Mouse (Mus musculus) hindlimb bud, embryonic 11.5 days (tissue): Measurements from ENCODE around the gene P4hb.
A peak's percentile ranks its signal among the peaks of the same experiment; 100 is the strongest.
"Not testable (repeated sequence)": the region's sequence is repeated elsewhere in the genome, so short reads cannot be mapped to it uniquely, and the experiment has no call there.

ENCODE experiments used
- DNase-seq: peaks from one replicate; pipeline ENCODE4 v3.0.0-alpha.2; 2012; ENCODE audit warnings: low read depth, low spot score; ENCODE audit errors: extremely low spot score

Gene P4hb

DNA sequence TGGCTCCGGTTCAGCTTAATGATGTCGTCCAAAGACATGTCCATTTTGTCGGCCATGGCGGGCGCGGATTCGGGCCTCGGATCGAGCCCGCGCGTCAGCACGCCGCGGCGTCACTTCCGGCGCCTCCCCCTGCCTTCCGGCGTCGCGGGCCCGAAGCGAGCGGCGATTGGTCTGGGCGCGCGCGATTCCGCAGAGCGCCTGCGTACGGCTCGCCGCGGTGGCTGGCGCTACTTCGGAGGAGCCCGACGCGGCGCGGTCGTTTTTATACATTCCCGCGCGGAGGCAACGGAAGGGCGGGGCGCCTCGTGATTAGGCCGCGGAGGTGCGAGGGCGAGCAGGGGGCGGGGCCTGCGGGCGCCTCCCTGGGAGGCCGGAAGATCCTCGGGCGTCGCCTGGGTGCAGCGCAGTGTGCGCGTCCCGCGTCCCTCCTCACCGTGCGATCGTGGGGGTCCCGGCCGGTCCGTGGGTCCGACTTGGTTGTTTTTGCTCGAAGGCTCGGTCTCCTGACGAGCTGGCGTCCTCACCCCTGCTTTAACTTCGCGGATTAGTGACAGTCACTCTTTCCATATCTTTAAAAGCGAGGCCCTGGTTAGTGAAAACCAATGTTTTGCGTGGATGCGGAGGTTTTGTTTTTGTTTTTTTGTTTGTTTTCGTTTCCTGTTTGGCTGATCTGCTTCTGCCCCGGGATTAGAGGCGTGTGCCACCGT lies 25.4 kb upstream of the P4hb start, which contains the start of the genes Alyref and Anapc11:
TSS of gene Alyref (minus strand) at position 83 of the 707 bp plus-strand sequence.
TSS of gene Anapc11 (plus strand) at position 139 of the 707 bp plus-strand sequence.
- peak; percentile 70 for DNase-seq

DNA sequence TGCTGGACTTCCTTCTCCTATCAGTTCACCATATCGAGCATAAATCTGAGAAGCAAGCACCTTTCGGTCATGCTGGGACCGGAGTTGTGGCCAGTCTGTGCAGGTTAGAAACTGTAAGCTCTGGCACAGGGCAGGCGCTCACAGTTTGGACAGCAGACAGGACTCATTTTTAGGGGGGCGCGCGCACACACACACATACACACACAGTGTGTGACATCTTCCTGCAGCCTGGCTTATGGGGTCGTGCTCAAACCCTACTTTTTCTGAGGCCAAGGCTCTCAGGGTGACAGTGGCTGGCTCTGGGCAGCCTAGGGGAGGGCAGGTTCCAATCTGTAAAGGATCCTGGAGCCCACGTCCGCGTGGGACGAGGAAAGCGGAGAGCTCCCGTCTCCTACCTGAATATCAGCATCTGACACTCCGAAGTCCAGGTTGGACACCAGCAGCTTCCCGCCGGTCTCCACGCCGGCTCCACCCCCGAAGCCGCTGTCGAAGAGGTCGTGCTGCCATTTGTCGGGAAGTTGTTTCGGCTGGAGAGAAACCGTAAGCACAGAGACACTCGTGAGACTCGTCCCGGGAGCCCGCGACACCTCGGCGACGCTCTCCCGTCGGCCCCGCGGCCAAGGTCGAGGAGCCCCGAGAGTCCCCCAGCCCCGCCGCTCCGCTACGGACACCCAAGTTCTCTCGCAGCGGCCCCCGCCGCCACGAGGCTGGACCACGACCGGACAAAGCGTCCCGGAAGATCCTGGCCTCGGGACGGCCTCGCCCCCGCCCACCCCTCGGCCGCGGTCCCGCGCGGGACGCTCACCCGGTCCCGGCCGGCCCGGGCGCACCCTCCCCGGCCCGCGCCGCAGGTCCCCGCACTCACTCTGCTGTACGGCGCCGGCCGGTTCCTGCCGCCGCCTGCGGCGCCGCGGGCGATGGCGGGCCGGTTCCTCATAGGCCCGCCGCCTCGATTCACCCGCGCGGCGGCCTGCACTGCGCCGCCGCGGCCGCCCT lies 24.5 kb upstream of the P4hb start:
- DNase-seq: no peak

DNA sequence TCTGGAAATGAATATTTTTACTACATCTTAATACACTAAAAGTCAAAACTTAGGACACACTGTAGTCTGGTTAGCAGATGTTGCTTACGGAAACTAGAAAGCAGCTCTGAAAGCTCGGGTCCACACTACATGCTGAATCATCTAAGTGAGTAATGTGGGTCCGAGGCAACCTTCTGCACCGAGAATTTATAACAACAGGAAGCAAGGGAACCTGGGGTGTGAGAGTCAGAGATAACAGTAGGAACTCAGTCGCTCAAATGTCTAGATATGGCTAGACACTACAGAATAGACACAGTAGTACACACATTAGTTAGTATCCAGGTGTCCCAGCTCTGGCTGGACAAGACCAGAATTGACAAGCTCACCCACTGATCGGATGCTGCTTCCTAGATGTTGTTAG lies 15.5 kb upstream of the P4hb start:
- DNase-seq: no peak

DNA sequence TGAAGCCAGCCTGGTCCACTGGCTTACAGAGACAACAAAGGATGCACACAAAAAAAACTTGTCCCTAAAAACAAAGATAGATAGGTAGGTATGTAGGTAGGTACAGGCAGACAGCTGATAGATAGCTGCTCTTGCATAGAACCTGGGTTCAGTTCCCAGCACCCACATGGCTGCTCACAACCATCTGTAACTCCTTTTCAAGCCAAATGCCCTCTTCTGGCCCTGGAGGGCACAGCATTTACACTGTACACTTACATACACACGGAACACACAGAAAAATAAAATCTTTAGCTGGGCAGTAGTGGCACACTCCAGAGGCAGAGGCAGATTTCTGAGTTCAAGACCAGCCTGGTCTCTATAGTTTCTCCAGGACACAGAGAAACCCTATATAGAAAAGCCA lies 10.9 kb upstream of the P4hb start:
- DNase-seq: no peak

DNA sequence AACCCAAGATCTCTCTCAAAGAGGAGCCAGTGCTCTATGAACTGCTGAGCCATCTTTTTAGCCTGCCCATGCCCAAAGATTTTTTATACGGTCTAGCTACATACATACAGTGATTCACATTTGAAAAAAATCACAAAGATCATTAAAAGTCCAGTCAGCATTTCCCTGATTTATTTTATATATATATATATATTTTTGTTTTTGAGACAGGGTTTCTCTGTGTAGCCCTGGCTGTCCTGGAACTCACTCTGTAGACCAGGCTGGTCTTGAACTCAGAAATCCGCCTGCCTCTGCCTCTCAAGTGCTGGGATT lies 9.9 kb upstream of the P4hb start:
- not testable (repeated sequence) for DNase-seq

DNA sequence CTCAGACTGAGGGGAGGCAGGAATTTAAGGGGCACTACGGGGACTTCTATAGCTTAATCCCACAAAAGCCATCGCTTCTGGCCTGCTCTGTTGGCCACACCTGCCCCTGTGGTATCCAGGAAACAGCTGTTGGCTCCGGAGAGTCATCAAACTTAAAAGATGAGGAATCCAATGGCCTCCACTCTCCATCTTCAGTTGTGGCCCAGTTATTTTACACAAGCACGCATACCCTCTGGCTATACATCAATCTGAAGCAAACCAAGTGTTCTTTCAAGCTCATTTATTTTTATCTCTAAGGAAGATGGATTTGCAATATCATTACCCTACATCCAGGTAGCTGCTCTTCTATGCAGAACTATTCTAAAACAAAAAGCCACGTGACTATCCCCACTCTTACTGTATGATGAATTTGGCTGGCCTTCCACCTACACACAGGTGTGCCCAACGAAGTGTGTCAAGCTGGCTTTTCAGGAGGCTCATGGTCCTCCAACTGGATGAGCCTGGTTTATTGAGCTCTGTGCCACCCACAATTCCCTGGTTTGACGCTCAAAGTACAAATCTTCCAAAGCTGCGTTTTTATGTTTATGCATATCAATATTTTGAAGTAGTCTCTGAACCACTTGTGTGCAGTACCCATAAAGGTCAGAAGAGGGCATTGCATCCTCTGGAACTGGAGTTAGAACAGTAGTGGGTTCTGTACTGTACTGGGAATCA lies 9.4 kb upstream of the P4hb start:
- DNase-seq: no peak

DNA sequence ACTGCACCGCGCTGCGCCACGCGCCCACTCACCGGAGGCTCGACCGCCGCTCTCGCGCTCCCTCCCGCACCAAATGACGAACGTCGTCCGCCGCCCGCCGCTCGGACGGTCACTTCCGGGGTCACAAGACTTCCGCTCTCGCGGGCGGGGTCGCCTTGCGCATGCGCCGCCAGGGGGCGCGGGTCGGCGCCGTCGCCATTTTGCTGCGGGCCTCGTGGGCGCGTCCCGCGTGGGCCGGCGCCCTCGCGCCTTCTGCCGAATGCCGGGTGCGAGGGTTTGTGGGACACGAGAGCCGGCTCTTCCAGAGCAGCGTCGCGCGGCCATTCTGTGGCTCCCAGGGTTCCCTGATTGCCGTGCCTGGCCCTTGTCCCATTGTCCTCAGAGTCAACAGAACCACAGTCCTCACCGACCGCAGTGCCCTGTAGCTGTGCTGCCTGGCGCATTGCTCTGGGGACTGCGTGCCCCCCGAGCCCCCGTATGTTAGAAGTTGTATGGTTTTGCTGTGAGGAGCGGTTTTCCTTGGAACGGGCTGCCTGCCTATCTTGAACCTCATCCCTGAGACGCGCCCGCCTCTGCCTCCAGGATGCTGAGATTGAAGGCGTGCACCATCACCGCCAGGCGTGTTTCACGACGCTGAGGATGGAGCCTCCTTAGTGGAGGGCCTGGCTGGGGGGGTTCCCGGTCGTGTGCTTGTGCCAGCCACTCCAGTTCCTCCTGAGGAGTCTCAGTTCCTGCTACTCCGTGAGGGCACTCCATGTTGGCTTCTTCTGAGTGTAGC lies 8.6 kb upstream of the P4hb start, which contains the start of gene Arhgdia:
TSS of gene Arhgdia (minus strand) at position 135 of the 778 bp plus-strand sequence.
- DNase-seq: no peak

DNA sequence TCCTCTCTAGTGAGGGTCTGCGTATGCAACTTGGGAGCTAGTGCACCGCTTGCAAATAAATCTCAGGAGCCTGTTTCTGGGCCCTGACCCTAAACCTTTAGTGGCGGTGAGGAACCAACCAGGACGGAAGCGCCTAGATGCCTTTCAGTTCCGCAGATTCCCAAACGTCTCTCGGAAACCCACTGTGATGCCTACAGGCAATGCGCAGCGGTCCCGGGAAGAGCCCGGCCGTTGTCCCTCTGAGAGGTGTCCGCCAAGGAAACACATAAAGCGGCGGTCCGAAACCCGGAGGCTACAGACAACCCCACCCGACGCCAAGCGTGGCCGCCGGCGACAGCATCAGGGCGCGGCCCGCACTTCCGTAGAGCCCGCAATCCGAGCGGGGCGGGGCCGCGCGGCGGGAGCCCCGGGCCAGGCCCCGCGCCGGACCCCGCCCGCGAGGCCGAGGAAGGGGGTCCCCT lies 7.8 kb upstream of the P4hb start:
- DNase-seq: no peak

DNA sequence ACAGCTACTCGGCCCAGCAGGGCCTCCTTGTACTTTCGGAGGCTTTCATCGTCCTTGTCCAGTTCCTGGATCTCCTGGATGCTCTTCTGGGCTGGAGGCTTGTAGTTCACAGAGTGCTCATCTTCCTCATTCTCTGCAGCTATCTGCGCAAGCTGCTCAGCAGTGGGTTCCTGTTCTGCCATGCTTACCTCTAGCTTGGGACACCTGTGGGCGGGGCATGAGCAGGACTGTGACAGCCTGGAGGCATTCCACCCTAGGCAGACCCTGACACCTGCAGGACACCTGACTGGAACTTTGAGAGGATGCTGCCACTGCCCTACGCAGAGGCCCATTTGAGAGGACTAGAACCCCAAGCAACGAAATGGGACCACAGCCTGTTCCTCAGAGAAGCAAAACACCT lies 7.1 kb upstream of the P4hb start:
- DNase-seq: no peak

DNA sequence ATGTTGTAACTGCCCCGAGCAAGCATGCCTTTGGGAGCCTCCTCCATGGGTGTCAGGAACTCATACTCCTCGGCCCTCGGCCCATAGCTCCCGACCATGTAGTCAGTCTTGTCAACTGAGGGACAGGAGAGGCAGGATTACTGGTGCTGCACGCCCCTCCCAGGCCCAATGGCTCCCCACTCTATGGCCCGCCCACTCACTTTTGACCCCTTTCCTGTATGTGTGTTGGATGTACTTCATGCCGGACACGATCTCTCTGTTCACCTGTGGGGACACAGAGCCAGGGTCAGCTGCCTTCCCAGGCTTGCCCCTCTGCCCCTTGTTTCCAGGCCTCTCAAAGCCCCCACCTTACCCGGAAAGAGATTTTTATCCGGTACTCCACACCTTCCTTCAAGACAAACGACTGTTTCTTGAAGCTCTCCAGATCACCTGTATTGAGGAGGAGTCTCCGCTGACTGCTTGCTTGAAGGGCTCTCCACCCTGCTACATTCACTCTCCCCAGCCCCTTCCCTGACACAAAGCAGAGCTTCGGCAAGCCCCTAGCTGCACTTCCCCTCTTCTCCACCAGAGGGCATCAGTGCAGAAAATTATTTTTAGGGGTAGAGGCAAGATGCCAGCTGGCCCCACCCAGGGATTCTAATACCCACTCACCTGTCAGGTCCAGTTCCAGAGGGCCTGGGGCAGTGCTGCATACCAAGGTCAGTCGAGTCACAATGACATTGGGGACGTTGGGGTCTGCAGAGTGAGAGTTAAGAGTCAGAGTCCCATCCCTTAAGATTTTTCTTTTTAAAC lies 6.5 kb upstream of the P4hb start:
- DNase-seq: peak; percentile 87

DNA sequence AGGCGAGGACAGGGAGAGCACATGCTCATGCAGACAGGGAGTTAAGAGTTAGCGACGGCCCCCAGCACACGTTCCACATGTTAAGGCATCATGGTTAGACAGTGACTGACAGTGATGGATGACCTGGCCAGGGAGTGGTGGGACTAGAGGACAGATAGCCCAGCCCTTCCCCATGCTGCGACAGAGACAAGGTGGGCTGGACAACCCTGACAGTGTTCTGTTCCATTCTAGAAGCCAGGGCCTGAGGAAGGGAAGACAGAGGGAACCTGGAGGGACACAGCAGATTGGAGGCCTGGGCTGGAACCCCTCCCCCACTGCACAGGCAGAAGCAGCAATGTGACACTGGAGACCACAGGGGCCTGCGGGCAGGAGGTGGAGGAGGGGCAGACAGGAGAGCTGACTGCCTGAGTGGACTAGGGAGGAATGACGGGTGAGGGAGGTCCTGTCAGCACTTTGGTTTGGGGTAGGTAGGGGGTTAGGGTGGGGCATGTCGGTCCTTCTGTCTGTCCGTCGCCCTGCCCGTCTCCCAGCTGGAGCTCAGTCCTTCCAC lies 5.7 kb upstream of the P4hb start:
- DNase-seq: no peak

DNA sequence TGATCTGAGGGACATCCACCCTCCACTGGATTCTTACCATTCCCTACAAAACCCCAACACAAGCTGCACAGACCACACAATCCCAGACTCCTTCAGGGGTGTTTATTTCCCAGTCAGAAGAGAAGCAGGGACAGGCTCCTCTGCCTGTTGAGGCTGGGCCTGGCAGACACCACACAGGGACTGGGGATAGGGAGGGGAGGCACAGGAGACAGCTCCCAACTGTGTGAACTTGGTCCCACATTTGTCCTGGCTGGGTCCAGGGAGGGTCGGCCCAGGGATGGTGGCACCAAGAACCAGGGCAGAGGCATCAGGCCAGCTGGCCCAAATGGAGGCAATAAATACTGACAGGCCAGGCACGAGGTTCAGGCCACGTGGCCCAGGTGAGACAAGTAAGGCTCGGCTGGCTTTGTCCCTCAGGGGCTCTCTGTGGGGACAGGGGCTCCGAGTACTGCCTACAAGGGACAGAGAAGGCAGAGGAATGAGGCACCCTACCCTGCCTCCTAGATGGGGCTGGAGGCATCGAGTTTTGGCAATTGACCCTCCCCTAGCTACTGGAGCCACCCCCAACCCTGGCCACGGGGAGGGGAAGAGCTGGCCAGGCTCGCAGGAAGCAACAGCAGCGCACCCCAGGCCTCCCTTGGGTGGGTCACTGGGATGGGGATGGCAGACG lies 5.1 kb upstream of the P4hb start:
- no peak for DNase-seq

DNA sequence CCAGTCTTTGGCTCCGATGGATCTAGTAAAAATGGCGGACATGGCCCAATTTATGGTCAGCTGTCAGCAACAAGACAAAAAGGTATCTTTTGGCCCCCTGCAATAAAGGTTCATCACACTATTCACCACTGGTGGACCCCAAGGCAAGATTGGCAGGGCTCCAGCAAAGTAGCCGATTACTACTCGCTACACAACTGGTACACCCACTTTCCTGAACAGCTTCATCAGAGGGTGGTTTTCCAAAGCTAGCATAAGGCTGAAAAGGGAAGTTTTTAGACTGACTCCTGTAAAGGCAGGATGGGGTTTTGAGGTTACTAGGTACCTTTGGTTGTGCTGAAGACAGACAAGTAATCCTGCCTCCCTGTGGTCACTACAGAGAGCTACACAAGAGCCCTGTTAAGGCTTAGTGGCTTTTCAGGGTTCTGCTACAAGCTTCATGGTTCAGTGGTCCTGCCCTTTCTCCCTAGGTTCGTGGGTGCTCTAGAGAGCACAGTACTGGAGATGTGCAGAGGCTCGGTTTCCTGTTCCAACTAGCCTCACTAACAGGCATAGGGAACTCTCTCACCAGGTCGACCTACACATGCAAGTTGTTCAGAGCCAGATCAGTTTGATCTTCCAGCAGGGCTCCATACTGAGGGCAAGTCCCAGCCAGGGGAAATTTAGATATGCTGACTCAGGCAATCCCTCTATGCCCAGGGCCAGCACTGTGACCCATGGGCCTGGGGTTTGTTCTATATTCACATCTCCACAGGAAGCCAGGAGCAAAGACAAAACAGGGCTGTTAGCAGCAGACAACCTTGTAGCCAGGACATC lies 4.4 kb upstream of the P4hb start:
- no peak for DNase-seq

DNA sequence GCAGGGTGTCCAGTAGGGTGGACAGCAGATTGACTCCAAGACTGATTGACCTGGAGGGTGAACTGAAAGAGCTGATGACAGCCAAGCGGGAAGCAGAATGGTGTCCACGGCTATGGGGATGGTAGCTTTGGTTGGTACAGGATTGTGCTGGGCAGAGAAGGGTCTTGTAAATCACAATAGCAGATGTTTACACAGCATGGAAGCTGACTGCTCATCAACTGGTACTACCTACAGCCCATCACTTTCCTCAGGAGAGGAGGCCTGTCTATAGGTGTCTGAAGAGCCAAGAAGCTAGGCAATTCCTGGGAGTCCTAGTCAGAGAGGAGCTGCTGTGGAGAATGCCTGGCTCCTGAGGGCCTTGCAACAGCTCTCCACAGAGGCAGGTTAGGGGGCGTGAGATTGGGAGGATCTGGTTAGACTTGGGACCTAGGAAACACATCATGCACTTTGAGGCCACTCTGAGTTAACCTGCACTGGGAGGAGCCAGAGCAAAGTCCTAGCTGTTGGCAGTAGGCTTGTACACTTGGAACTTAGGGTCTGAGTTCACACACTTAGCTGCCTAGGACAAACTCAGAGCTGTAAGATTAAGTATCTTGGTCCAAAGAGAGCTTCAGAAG lies 3.4 kb upstream of the P4hb start:
- DNase-seq: no peak

DNA sequence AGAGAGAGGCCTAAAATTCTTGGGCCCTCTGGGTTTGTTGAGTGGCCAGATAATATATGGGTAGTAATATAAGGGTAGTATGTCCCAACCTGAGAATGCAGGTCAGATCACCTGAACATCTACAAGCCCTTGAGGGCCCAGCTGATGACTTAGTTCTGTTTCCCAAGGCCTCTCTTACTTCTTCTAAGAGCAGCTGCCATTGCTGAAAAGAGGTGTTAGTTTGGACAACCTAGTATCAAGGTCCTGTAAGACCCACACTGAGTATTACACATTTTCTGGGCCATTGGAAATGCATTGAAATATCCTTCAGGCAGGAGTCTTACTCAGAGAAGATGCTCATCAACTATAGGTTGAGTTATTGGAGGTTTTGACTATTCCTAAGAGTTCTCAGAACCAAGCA lies 2.9 kb upstream of the P4hb start:
- DNase-seq: no peak

DNA sequence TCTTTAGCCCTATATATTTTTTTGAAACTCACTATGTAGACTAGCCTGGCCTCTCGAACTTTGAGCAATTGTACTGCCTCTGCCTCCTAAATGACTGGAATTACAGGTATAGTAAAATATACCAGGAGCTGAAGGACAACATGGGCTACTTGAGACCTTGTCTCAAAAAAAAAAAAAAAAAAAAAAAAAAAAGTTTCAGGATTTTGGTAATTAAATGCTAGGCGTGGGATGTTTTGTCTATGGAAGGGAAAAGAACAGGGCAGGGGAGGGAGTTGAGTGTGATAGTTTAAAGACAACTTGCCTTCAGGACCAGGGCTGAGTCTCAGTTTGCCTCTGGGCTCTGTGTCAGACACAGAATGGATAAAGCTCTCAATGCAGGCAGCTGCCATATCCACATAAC lies 2.0 kb upstream of the P4hb start:
- DNase-seq: no peak

DNA sequence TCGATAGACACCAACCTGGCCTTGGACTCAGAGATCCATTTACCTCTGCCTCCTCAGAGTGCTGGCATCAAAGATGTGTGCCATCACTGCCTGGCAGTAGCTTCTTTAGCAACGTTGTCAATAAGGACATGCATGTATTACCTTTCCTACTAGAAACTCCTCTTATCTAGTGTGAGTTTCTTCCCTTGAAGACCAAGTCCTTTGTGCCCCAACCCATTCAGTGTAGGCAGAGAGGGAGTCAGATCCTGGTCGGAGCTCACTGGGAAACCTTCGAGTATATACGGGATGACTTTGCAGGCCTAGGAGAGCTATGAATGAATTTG lies 1.2 kb upstream of the P4hb start:
- DNase-seq: no peak
